Mouse (Mus musculus) E14TG2a.4 (cell line): ENCODE data around the gene Gimap1.

Experiments used
- CTCF ChIP-seq: conservative IDR thresholded peaks from 2 replicates; pipeline ENCODE4 v1.5.1; 2014; ENCODE audit warnings: low read length
- NANOG ChIP-seq: IDR thresholded peaks from 2 replicates; pipeline ENCODE4 v1.6.1; 2014; ENCODE audit warnings: borderline replicate concordance, low read length, mixed read lengths

- TF ChIP-seq CTCF: no peak
- TF ChIP-seq NANOG: no peak
Observed at GRCm38 (mm10) chr6:48732864-48733304, 6.0 kb upstream of the Gimap1 start.
